Mouse (Mus musculus): ENCODE measurements around the gene Vmn1r15.

GRCm38 (mm10) chr6:57257652-57258051, at the start of gene Vmn1r15:
- TF ChIP-seq CTCF (IDR thresholded peaks at IDR 0.05; ENCODE audit: low read depth, low read length) (no peak), GATA1 (IDR thresholded peaks at IDR 0.05; ENCODE audit: borderline replicate concordance, low read length) (no peak), TAL1 (conservative IDR thresholded peaks at IDR 0.05; ENCODE audit: low read depth, low read length) (no peak), POLR2AphosphoS5 (IDR thresholded peaks at IDR 0.05; ENCODE audit: insufficient replicate concordance, low read depth, low read length) (no peak)

All from G1E (cell line).